Mouse (Mus musculus) hindbrain, embryonic 14.5 days (tissue): ENCODE measurements around the gene Fnbp1l. TPM values are rescaled to one million over a fixed set of nuclear protein-coding genes. Genes with fewer than 3 reads are reported as not detected.

Experiments used
- ATAC-seq: fragments of 200-750 bp; cut with Nextera tagmentation; 2 replicates; pipeline ENCODE4 v1.8.0; 2017; ENCODE audit warnings: moderate number of reproducible peaks, mild to moderate bottlenecking, moderate TSS enrichment, moderate library complexity; ENCODE audit not compliant: low FRiP score
- DNase-seq: peaks from one replicate; pipeline ENCODE4 v3.0.0-alpha.2; 2015; ENCODE audit warnings: low spot score
- H3K27ac ChIP-seq: fragments of 300-500 bp; sonication (generic); 2 replicates; pipeline ENCODE4 v1.5.1; 2014; ENCODE audit warnings: mild to moderate bottlenecking, moderate library complexity
- H3K27me3 ChIP-seq: fragments of 300-500 bp; sonication (generic); 2 replicates; pipeline ENCODE4 v1.6.1; 2014; ENCODE audit warnings: mild to moderate bottlenecking, low read length, mixed read lengths; ENCODE audit not compliant: control insufficient read depth, insufficient read depth
- H3K36me3 ChIP-seq: fragments of 300-500 bp; sonication (generic); replicated peaks from 2 replicates; pipeline ENCODE4 v1.6.1; 2014; ENCODE audit not compliant: control insufficient read depth, insufficient read depth
- H3K4me1 ChIP-seq: fragments of 300-500 bp; sonication (generic); replicated peaks from 2 replicates; pipeline ENCODE4 v1.6.1; 2014; ENCODE audit warnings: antibody characterized with exemption, low read length, mixed read lengths; ENCODE audit not compliant: control insufficient read depth, insufficient read depth
- H3K4me2 ChIP-seq: fragments of 300-500 bp; sonication (generic); replicated peaks from 2 replicates; pipeline ENCODE4 v1.6.1; 2014; ENCODE audit warnings: mild to moderate bottlenecking, moderate library complexity
- H3K4me3 ChIP-seq: fragments of 300-500 bp; sonication (generic); replicated peaks from 2 replicates; pipeline ENCODE4 v1.5.1; 2014; ENCODE audit warnings: mild to moderate bottlenecking, low read length
- H3K9ac ChIP-seq: fragments of 300-500 bp; sonication (generic); 2 replicates; pipeline ENCODE4 v1.6.1; 2014
- H3K9me3 ChIP-seq: fragments of 300-500 bp; sonication (generic); 2 replicates; pipeline ENCODE4 v1.6.1; 2016; ENCODE audit warnings: low read length; ENCODE audit not compliant: control insufficient read depth
- WGBS: fragments of 180-500 bp; shearing (Covaris S2); extraction: QIAGEN DNeasy Blood & Tissue Kit; methylation state at CpG from one replicate; pipeline ENCODE4 v1.1.7; 2014; 5-methylcytosine and 5-hydroxymethylcytosine counted together
- polyA plus RNA-seq: library from polyadenylated mRNA; unstranded; fragments of >200 nt; fragmentation: Nextera tagmentation; extraction: Ambion mirVana; gene quantifications from 2 replicates; pipeline ENCODE4 v1.2.1, GENCODE M21; 2014

Gene Fnbp1l
- polyA plus RNA-seq: 201 and 209 TPM in 2 replicates

DNA sequence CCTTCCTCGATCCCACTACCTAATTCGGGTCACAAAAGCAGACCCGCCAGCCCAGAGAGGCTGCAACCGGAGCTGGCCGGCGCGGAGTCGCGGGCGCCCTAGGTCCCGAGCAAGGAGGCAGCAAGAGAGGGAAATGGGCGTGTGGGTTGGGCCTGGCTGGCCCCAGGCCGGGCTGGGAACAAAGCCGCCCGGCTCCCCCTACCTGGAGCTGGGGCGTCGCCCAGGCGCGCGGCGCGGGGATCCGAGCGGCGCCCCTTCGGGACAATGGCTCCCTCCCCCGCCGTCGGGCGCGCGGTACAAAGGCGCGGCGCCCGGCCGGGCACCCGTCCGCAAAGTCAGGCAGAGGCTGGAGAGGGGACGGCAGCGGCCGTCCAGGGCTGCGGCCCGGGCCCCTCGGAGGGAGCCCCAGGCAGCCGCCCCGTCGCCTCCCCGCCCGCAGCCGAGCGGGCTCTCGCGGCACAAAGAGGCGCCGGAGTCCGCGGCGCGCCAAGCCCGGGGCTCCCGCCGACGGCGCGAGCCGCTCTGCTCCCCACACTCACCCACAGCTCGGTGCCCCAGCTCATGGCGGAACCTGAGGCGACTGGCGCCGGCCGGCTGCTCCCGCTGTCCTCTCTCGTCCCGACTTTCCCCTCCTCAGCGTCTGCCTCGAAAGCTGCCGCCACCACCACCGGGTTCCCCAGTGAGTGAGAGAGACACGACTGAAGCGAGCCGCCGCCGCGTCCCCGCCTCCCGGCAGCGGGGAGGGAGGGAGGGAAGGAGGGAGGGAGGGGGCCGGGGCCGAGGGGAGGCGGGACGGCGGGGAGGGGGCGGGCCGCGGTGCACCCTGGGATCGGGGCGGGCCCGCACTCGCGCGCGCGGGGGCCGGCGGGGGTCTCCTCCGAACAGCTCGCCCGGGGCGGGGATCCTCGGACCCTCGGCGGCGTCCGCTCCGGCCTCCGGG lies at the start of gene Fnbp1l:
Gene Fnbp1l, minus strand, starts transcription at position 725 of the 940 bp plus-strand sequence.
- Histone ChIP-seq H3K27me3 (no peaks in the 10 kb centered on the region), H3K9me3 (no peaks in the 10 kb centered on the region), H3K4me3 (peak within 1 kb of the TSS; percentile 99), H3K27ac (peak within 1 kb of the TSS; percentile 99), H3K4me2 (peak within 1 kb of the TSS; percentile 85), H3K4me1 (peaks cover 39% of the 10 kb centered on the region), H3K36me3 (no peaks in the 10 kb centered on the region), H3K9ac (peak within 1 kb of the TSS; percentile 100)
- ATAC-seq: peak; percentile 87
- whole genome bisulfite sequencing: under 1% methylated on average over 83 of the region's 118 CpGs
- DNase-seq: peak; percentile 84

DNA sequence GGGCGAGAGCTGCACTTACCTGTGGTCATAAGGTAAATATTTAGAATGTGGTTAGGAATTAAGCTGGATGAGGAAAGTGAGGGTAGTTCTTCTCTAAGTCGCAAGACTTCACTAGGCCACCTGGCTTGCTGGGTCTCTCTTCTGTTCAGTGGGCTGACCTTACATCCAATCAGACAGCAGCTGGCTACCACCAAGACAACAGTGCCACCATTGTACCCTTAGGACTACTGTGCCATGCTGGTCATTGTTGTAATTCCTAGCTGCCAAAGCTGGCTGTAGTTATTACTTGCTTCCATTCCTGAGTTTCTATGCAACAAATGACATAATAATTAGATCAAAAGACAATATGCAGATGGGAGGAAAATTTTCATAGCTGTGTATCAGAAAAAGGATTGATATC lies 41.3 kb upstream of the Fnbp1l start:
- no peak for ATAC-seq
- H3K4me1 ChIP-seq: no peaks in the 10 kb centered on the region
- no peak for DNase-seq
- H3K36me3 ChIP-seq: no peaks in the 10 kb centered on the region
- H3K27me3 ChIP-seq: no peaks in the 10 kb centered on the region
- 77% methylated on average over 2 of the region's 2 CpGs for WGBS
- no peak overlapping the region for H3K27ac ChIP-seq
- no peaks in the 10 kb centered on the region for H3K9me3 ChIP-seq
- H3K4me3 ChIP-seq: no peak overlapping the region
- no peak overlapping the region for H3K4me2 ChIP-seq
- no peak overlapping the region for H3K9ac ChIP-seq

DNA sequence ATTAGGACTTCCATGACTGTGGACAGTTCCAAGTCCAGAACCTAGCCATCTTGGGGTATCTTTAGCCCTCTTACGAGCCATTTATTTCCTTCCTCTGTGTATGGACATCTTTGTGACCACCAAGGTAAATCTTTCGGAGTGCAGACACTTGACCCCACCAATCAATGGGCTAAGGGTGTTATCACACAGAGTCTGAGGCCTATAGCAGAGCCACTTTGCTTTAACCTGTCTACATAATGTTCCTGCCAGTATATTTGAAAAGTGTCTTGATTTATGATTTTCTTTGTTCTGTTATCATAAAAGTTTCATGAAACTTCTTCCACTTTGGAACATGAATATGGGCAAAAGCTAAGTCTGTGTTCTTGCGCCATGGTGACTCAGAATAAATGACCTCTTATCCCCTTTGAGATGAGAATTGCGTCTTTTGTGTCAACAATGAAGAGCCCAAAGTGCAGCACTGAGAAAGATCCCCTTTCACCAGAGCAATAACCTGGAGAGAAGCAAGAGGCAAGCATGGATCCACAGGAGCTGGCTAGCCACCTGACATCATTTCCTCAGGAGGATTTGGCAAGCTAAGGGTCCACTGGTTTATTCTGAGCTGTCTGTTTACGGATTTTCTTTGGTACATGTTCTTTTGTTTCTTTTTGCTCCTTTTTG lies 39.9 kb upstream of the Fnbp1l start:
- H3K36me3 ChIP-seq: no peaks in the 10 kb centered on the region
- no peaks in the 10 kb centered on the region for H3K9me3 ChIP-seq
- DNase-seq (no peak), ATAC-seq (no peak)
- no peak overlapping the region for H3K9ac ChIP-seq
- no peaks in the 10 kb centered on the region for H3K4me1 ChIP-seq
- H3K27me3 ChIP-seq: no peaks in the 10 kb centered on the region
- no peak overlapping the region for H3K4me2 ChIP-seq
- no peak overlapping the region for H3K4me3 ChIP-seq
- H3K27ac ChIP-seq: no peak overlapping the region
- WGBS: 89% methylated on average over 5 of the region's 5 CpGs

DNA sequence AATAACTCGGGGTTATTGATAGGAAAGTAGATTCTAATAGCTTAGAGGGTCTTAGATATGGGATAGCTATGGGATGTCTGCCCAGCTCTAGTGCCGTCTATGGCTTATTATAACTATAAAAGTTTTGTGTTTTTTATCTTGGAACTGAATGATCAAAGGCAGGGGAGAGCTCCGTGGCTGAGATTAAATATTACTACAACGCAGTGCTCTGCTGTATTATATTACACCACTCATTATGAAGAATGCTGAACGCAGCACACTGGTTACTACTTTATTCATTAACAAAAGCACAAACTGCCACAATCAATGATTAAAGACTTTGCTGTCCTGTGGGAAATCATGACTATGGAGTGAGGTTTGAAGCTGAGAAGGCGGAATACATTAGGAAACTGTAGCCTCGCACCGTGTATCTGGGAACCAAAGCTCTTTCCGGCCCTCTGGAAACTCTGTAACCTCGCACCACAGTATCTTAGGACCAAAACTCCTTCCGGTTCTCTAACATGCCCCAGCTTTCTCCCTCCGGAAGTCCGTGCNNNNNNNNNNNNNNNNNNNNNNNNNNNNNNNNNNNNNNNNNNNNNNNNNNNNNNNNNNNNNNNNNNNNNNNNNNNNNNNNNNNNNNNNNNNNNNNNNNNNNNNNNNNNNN lies 27.8 kb upstream of the Fnbp1l start:
- Histone ChIP-seq H3K27ac (no peak overlapping the region), H3K9ac (no peak overlapping the region), H3K36me3 (no peaks in the 10 kb centered on the region), H3K4me3 (no peak overlapping the region), H3K9me3 (no peaks in the 10 kb centered on the region), H3K4me2 (no peak overlapping the region), H3K4me1 (no peaks in the 10 kb centered on the region), H3K27me3 (no peaks in the 10 kb centered on the region)
- ATAC-seq (no peak), DNase-seq (peak; percentile 31)
- WGBS: 52% methylated on average over 13 of the region's 13 CpGs

DNA sequence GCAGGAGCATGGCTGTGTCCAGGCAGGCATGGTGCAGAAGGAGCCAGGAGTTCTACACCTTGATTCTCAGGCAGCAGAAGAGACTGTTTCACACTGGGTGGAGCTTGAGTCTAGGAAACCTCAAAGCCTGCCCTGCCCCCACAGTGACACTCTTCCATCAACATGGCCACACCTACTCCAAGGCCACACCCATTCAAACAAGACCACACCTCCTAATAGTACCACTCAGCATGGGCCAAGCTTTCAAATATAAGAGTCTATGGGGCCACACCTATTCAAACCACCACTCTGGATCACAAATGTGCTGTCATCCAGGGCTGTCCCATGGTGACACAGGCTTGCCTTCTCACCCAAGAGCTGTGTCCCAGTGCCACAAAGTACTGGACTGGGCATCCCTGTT lies 20.8 kb upstream of the Fnbp1l start:
- no peaks in the 10 kb centered on the region for H3K9me3 ChIP-seq
- DNase-seq: no peak
- no peaks in the 10 kb centered on the region for H3K27me3 ChIP-seq
- no peaks in the 10 kb centered on the region for H3K36me3 ChIP-seq
- no peak overlapping the region for H3K27ac ChIP-seq
- no peak for ATAC-seq
- H3K4me2 ChIP-seq: no peak overlapping the region
- H3K9ac ChIP-seq: no peak overlapping the region
- no peak overlapping the region for H3K4me3 ChIP-seq
- 0 out of 2 replicates have a peak, but pooled peaks cover 1% of the 10 kb centered on the region for H3K4me1 ChIP-seq

DNA sequence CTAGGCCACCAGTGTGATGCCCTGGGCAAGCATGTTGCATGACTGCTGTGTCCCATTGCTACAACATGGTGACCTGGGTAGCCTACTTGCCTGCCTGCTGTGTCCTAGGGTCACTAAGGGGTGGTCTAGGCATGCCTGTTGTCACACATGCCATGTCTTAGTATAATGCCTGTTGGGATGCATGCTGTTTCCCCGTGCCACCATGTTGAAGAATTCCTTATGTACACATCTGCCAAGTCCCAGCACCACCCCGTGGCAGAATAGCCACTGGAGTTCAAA lies 19.6 kb upstream of the Fnbp1l start:
- no peaks in the 10 kb centered on the region for H3K27me3 ChIP-seq
- 87% methylated on average over 2 of the region's 2 CpGs for WGBS
- H3K9me3 ChIP-seq: no peaks in the 10 kb centered on the region
- no peak overlapping the region for H3K9ac ChIP-seq
- no peak for ATAC-seq
- no peaks in the 10 kb centered on the region for H3K36me3 ChIP-seq
- H3K27ac ChIP-seq: no peak overlapping the region
- no peak overlapping the region for H3K4me3 ChIP-seq
- DNase-seq: no peak
- no peak overlapping the region for H3K4me2 ChIP-seq
- H3K4me1 ChIP-seq: 0 out of 2 replicates have a peak, but pooled peaks cover 4% of the 10 kb centered on the region

DNA sequence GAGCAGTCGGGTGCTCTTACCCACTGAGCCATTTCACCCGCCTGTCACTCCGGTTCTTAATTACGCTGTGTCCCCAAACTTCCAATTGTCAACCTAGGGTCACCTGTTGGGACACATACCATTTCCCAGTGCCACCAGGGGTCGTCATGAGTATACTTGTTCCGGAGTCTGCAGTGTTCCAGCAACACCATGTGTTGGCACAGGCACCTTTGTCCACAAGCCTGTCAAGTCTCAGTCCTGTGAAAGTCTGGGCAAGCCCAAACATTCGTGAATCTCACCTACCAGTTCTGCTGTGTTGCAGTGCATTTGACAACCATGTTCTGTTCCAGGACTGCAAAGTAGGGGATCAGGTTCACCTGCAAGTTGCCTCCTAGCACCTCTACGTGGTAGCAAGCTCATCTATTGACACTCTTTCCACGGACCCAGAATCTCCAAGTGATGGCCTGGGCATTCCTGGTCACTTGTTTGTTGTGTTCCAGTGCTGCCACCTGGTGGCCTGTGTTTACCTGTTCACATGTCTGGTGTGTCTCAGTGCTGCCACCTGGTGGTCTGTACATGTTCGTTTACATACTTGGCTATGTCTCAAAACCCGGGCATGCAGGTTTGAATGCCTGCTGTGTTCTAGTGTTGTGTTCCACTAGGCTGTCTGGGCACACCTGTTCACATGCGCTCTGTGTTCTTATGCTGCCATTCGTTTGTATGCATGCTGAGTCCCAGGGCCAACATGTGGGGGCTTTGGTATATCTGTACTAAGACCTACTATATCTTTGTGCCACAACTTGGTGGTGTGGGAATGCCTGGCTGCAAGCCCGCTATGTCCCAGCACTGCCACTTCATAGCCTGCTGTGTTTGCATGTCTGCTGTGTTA lies 19.0 kb upstream of the Fnbp1l start:
- Histone ChIP-seq H3K4me1 (0 out of 2 replicates have a peak, but pooled peaks cover 4% of the 10 kb centered on the region), H3K27me3 (no peaks in the 10 kb centered on the region), H3K4me2 (no peak overlapping the region), H3K27ac (no peak overlapping the region), H3K9me3 (no peaks in the 10 kb centered on the region), H3K9ac (no peak overlapping the region), H3K36me3 (no peaks in the 10 kb centered on the region), H3K4me3 (no peak overlapping the region)
- WGBS: 41% methylated on average over 14 of the region's 14 CpGs
- ATAC-seq (peak; percentile 86), DNase-seq (peak; percentile 99)

DNA sequence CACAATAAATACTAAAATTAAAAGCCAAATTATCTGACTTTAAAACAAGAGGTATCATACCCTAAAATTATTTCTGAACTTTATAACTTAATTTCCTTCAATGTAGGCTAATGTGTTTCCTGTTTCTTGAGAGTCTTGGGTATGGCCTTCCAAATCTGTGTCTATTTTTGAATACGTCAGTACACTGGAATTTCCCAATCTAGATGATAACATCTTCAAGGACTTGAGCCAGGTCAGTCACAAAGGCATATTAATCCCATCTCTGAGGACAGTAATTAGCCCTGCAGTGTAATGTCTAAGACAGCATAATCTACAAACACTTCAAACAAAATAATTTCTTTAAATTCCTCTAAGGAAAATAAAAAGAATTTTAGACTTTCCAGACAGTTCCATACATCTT lies 17.8 kb upstream of the Fnbp1l start:
- 88% methylated on average over 1 of the region's 1 CpGs for WGBS
- H3K27ac ChIP-seq: no peak overlapping the region
- H3K36me3 ChIP-seq: no peaks in the 10 kb centered on the region
- no peak overlapping the region for H3K4me2 ChIP-seq
- DNase-seq (no peak), ATAC-seq (no peak)
- 0 out of 2 replicates have a peak, but pooled peaks cover 4% of the 10 kb centered on the region for H3K4me1 ChIP-seq
- H3K9me3 ChIP-seq: no peaks in the 10 kb centered on the region
- no peak overlapping the region for H3K9ac ChIP-seq
- no peak overlapping the region for H3K4me3 ChIP-seq
- no peaks in the 10 kb centered on the region for H3K27me3 ChIP-seq
